Mouse (Mus musculus) small intestine, adult 2 months (tissue): ENCODE results near the gene Hmga2.

Experiments
- CTCF ChIP-seq: fragments of 200-500 bp; IDR thresholded peaks from 2 replicates; pipeline ENCODE4 v1.5.1; 2012; ENCODE audit warnings: low read depth, mild to moderate bottlenecking, control low read depth, inconsistent platforms, low read length, moderate library complexity, mixed read lengths; ENCODE audit not compliant: insufficient replicate concordance, insufficient read length; ENCODE audit errors: extremely low read depth
- POLR2A ChIP-seq: fragments of 200-500 bp; IDR thresholded peaks from 2 replicates; pipeline ENCODE4 v1.6.1; 2012; ENCODE audit warnings: low read depth, mild to moderate bottlenecking, control low read depth, inconsistent platforms, low read length, moderate library complexity

DNA sequence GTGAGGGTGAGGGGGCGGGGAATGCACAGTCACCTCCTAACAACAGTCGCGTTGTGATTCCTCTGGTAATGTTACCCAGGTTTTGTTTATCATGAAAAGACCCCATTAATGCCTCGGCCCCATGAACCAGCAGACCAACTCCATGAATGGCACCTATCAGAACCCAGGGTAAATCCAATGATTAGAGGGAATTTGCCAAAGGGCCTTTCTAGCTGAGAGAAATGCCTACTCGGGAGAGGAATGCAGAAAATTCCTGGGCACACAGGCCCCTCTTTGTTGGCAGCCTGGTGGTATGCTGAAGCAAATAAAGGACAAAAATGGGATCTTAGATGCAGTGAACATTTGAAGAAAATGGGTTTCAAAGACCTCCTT, 59.2 kb downstream of the Hmga2 start:
- TF ChIP-seq POLR2A (no peak), CTCF (no peak)
